Mouse (Mus musculus): ENCODE results near the gene Prokr2.
A peak's percentile ranks its signal among the peaks of the same experiment; 100 is the strongest.

Prokr2 gene

GRCm38 (mm10) chr2:132385194-132385838 lies at the start of gene Prokr2:
Gene Prokr2, minus strand, starts transcription at chr2:132385447.
- peak; percentile 3 for DNase-seq (ENCODE audit: low read depth)

GRCm38 (mm10) chr2:132427160-132427941 lies 42.1 kb upstream of the Prokr2 start:
- DNase-seq (ENCODE audit: low read depth), result no peak

GRCm38 (mm10) chr2:132425576-132425975 lies 40.3 kb upstream of the Prokr2 start:
- DNase-seq (ENCODE audit: low read depth), result no peak

- DNase-seq (ENCODE audit: low read depth), result no peak
These were observed 38.3 kb upstream of the Prokr2 start for GRCm38 (mm10) chr2:132423411-132424047.

GRCm38 (mm10) chr2:132422846-132423245 lies 37.6 kb upstream of the Prokr2 start:
- DNase-seq (ENCODE audit: low read depth), result no peak

- no peak for DNase-seq (ENCODE audit: low read depth)
These were observed 33.2 kb upstream of the Prokr2 start for GRCm38 (mm10) chr2:132418414-132418813.

GRCm38 (mm10) chr2:132410126-132410525 lies 24.9 kb upstream of the Prokr2 start:
- DNase-seq (ENCODE audit: low read depth), result no peak

GRCm38 (mm10) chr2:132398136-132398535 lies 12.9 kb upstream of the Prokr2 start:
- no peak for DNase-seq (ENCODE audit: low read depth)

- DNase-seq (ENCODE audit: low read depth), result no peak
These were observed 10.5 kb upstream of the Prokr2 start for GRCm38 (mm10) chr2:132395753-132396152.

- DNase-seq (ENCODE audit: low read depth), result no peak
These were observed 5.4 kb upstream of the Prokr2 start for GRCm38 (mm10) chr2:132390607-132391160.

GRCm38 (mm10) chr2:132389562-132389961 lies 4.3 kb upstream of the Prokr2 start:
- peak; percentile 40 for DNase-seq (ENCODE audit: low read depth)

GRCm38 (mm10) chr2:132384511-132385193 lies 595 bp downstream of the Prokr2 start:
- peak; percentile 3 for DNase-seq (ENCODE audit: low read depth)

GRCm38 (mm10) chr2:132382308-132382707 lies 2.9 kb downstream of the Prokr2 start:
- no peak for DNase-seq (ENCODE audit: low read depth)

- peak; percentile 3 for DNase-seq (ENCODE audit: low read depth)
These were observed 5.6 kb downstream of the Prokr2 start for GRCm38 (mm10) chr2:132379690-132380089.

GRCm38 (mm10) chr2:132378602-132379150 lies 6.6 kb downstream of the Prokr2 start:
- DNase-seq (ENCODE audit: low read depth), result no peak

- no peak for DNase-seq (ENCODE audit: low read depth)
These were observed 7.8 kb downstream of the Prokr2 start for GRCm38 (mm10) chr2:132377436-132377835.

GRCm38 (mm10) chr2:132375721-132376120 lies 9.5 kb downstream of the Prokr2 start:
- no peak for DNase-seq (ENCODE audit: low read depth)

- DNase-seq (ENCODE audit: low read depth), result no peak
These were observed 10.1 kb downstream of the Prokr2 start for GRCm38 (mm10) chr2:132375135-132375534.

GRCm38 (mm10) chr2:132373748-132374147 lies 11.5 kb downstream of the Prokr2 start:
- no peak for DNase-seq (ENCODE audit: low read depth)

GRCm38 (mm10) chr2:132368433-132368832 lies 16.8 kb downstream of the Prokr2 start:
- DNase-seq (ENCODE audit: low read depth), result no peak

- no peak for DNase-seq (ENCODE audit: low read depth)
These were observed 41.4 kb downstream of the Prokr2 start for GRCm38 (mm10) chr2:132343846-132344245.

- DNase-seq (ENCODE audit: low read depth), result no peak
These were observed 44.0 kb downstream of the Prokr2 start for GRCm38 (mm10) chr2:132341293-132341692.

Measured in naive thymus-derived CD4-positive, alpha-beta T cell, adult 2 months (primary cell).